Mouse (Mus musculus): ENCODE results near the gene Gtf2i. TPM values are rescaled to one million over a fixed set of nuclear protein-coding genes. Genes with fewer than 3 reads are reported as not detected.

The Gtf2i gene
- total RNA-seq, 1 experiment: 64.3 TPM

GRCm38 (mm10) chr5:134228249-134228638 lies 86.3 kb downstream of the Gtf2i start:
- Histone ChIP-seq H3K9ac (ENCODE audit: insufficient read depth, low read depth, low read length, poor library complexity, severe bottlenecking) (no peak overlapping the region), H3K36me3 (ENCODE audit: control insufficient read depth, insufficient read depth, low read length, poor library complexity, severe bottlenecking) (no peaks in the 10 kb centered on the region), H3K9me3 (ENCODE audit: control insufficient read depth, insufficient read depth, low read depth, low read length) (no peaks in the 10 kb centered on the region), H3K4me3 (ENCODE audit: insufficient read depth in 1 of 2, low read depth in 1 of 2, low read length in 2 of 2, poor library complexity in 1 of 2, severe bottlenecking in 1 of 2) (0 out of 4 replicates have a peak overlapping the region, but pooled peaks of 1 of the 2 experiments have one; percentile 9), H3K4me1 (ENCODE audit: control insufficient read depth in 2 of 2, insufficient read depth in 2 of 2, low read length in 2 of 2, poor library complexity in 1 of 2) (peaks cover 0 to 32% of the 10 kb centered on the region in 2 experiments; a peak in 2 of 4 replicates), H3K27ac (ENCODE audit: insufficient read depth, low read depth, low read length, poor library complexity, severe bottlenecking) (no peak overlapping the region)
- DNase-seq (ENCODE audit: low read depth, low spot score): no peak
- TF ChIP-seq ZNF384 (IDR thresholded peaks at IDR 0.05; ENCODE audit: low read depth, low read length) (no peak), MAFK (IDR thresholded peaks at IDR 0.05; ENCODE audit: insufficient read depth, low read depth, low read length) (no peak), ZC3H11A (IDR thresholded peaks at IDR 0.05; ENCODE audit: borderline replicate concordance, low read depth, low read length) (no peak), CHD2 (IDR thresholded peaks at IDR 0.05; ENCODE audit: low read depth, low read length) (no peak), HCFC1 (IDR thresholded peaks at IDR 0.05; ENCODE audit: borderline replicate concordance, insufficient read depth, low read length) (no peak)
- in situ Hi-C loops (cut with MboI; ENCODE audit: low sequenced_read_pairs in 2 of 2, unreplicated experiment in 2 of 2): no loop called here

GRCm38 (mm10) chr5:134227574-134228248 lies 86.8 kb downstream of the Gtf2i start:
- Histone ChIP-seq H3K27ac (ENCODE audit: insufficient read depth, low read depth, low read length, poor library complexity, severe bottlenecking) (no peak overlapping the region), H3K9me3 (ENCODE audit: control insufficient read depth, insufficient read depth, low read depth, low read length) (no peaks in the 10 kb centered on the region), H3K36me3 (ENCODE audit: control insufficient read depth, insufficient read depth, low read length, poor library complexity, severe bottlenecking) (no peaks in the 10 kb centered on the region), H3K4me1 (ENCODE audit: control insufficient read depth in 2 of 2, insufficient read depth in 2 of 2, low read length in 2 of 2, poor library complexity in 1 of 2) (peaks cover 0 to 28% of the 10 kb centered on the region in 2 experiments; a peak in 2 of 4 replicates), H3K9ac (ENCODE audit: insufficient read depth, low read depth, low read length, poor library complexity, severe bottlenecking) (no peak overlapping the region), H3K4me3 (ENCODE audit: insufficient read depth in 1 of 2, low read depth in 1 of 2, low read length in 2 of 2, poor library complexity in 1 of 2, severe bottlenecking in 1 of 2) (0 out of 4 replicates have a peak overlapping the region, but pooled peaks of 1 of the 2 experiments have one; percentile 9)
- in situ Hi-C loops (cut with MboI; ENCODE audit: low sequenced_read_pairs in 2 of 2, unreplicated experiment in 2 of 2): no loop called here
- peak; percentile 60 for DNase-seq (ENCODE audit: low read depth, low spot score)
- TF ChIP-seq ZC3H11A (IDR thresholded peaks at IDR 0.05; ENCODE audit: borderline replicate concordance, low read depth, low read length): no peak
- TF ChIP-seq MAFK (IDR thresholded peaks at IDR 0.05; ENCODE audit: insufficient read depth, low read depth, low read length): no peak

- Histone ChIP-seq H3K9me3 (ENCODE audit: control insufficient read depth, insufficient read depth, low read depth, low read length) (no peaks in the 10 kb centered on the region), H3K4me3 (ENCODE audit: insufficient read depth in 1 of 2, low read depth in 1 of 2, low read length in 2 of 2, poor library complexity in 1 of 2, severe bottlenecking in 1 of 2) (no peak overlapping the region), H3K27ac (ENCODE audit: insufficient read depth, low read depth, low read length, poor library complexity, severe bottlenecking) (no peak overlapping the region), H3K9ac (ENCODE audit: insufficient read depth, low read depth, low read length, poor library complexity, severe bottlenecking) (no peak overlapping the region), H3K4me1 (ENCODE audit: control insufficient read depth in 2 of 2, insufficient read depth in 2 of 2, low read length in 2 of 2, poor library complexity in 1 of 2) (peaks cover 0 to 27% of the 10 kb centered on the region in 2 experiments; a peak in 2 of 4 replicates), H3K36me3 (ENCODE audit: control insufficient read depth, insufficient read depth, low read length, poor library complexity, severe bottlenecking) (no peaks in the 10 kb centered on the region)
- in situ Hi-C loops (cut with MboI; ENCODE audit: low sequenced_read_pairs in 2 of 2, unreplicated experiment in 2 of 2): no loop called here
- TF ChIP-seq MAFK (IDR thresholded peaks at IDR 0.05; ENCODE audit: insufficient read depth, low read depth, low read length): no peak
- no peak for TF ChIP-seq HCFC1 (IDR thresholded peaks at IDR 0.05; ENCODE audit: borderline replicate concordance, insufficient read depth, low read length)
- no peak for TF ChIP-seq ZC3H11A (IDR thresholded peaks at IDR 0.05; ENCODE audit: borderline replicate concordance, low read depth, low read length)
- no peak for TF ChIP-seq CHD2 (IDR thresholded peaks at IDR 0.05; ENCODE audit: low read depth, low read length)
- no peak for TF ChIP-seq ZNF384 (IDR thresholded peaks at IDR 0.05; ENCODE audit: low read depth, low read length)
- no peak for DNase-seq (ENCODE audit: low read depth, low spot score)
Measured at GRCm38 (mm10) chr5:134226946-134227345, 87.6 kb downstream of the Gtf2i start.

GRCm38 (mm10) chr5:134225110-134225901 lies 89.3 kb downstream of the Gtf2i start:
- TF ChIP-seq HCFC1 (IDR thresholded peaks at IDR 0.05; ENCODE audit: borderline replicate concordance, insufficient read depth, low read length) (no peak), ZNF384 (IDR thresholded peaks at IDR 0.05; ENCODE audit: low read depth, low read length) (no peak), CHD2 (IDR thresholded peaks at IDR 0.05; ENCODE audit: low read depth, low read length) (no peak), ZC3H11A (IDR thresholded peaks at IDR 0.05; ENCODE audit: borderline replicate concordance, low read depth, low read length) (no peak), MAFK (IDR thresholded peaks at IDR 0.05; ENCODE audit: insufficient read depth, low read depth, low read length) (no peak)
- no peak overlapping the region for H3K27ac ChIP-seq (ENCODE audit: insufficient read depth, low read depth, low read length, poor library complexity, severe bottlenecking)
- in situ Hi-C loops (cut with MboI; ENCODE audit: low sequenced_read_pairs in 2 of 2, unreplicated experiment in 2 of 2): no loop called here

More at GRCm38 (mm10) chr5:134225110-134225901, 89.3 kb downstream of the Gtf2i start:
- Histone ChIP-seq H3K9me3 (ENCODE audit: control insufficient read depth, insufficient read depth, low read depth, low read length) (no peaks in the 10 kb centered on the region), H3K36me3 (ENCODE audit: control insufficient read depth, insufficient read depth, low read length, poor library complexity, severe bottlenecking) (no peaks in the 10 kb centered on the region), H3K9ac (ENCODE audit: insufficient read depth, low read depth, low read length, poor library complexity, severe bottlenecking) (no peak overlapping the region), H3K4me1 (ENCODE audit: control insufficient read depth in 2 of 2, insufficient read depth in 2 of 2, low read length in 2 of 2, poor library complexity in 1 of 2) (peaks cover 0 to 27% of the 10 kb centered on the region in 2 experiments; a peak in 2 of 4 replicates), H3K4me3 (ENCODE audit: insufficient read depth in 1 of 2, low read depth in 1 of 2, low read length in 2 of 2, poor library complexity in 1 of 2, severe bottlenecking in 1 of 2) (no peak overlapping the region)
- DNase-seq (ENCODE audit: low read depth, low spot score): no peak

All from ES-E14 (cell line).